Mouse (Mus musculus) embryonic facial prominence, embryonic 14.5 days (tissue): ENCODE measurements at regions not wholly inside any gene's neighbourhood (a gene's known extent, or its start where the extent isn't known, plus 50 kb on each side); places are given as distances from the start of the nearest gene placed in this dataset.

ENCODE experiments used
- ATAC-seq: fragments of 200-750 bp; cut with Nextera tagmentation; 2 replicates; pipeline ENCODE4 v1.8.0; 2017; ENCODE audit warnings: low read depth, moderate number of reproducible peaks, moderate TSS enrichment
- DNase-seq: peaks from one replicate; pipeline ENCODE4 v3.0.0-alpha.2; 2015; ENCODE audit warnings: low spot score
- H3K27ac ChIP-seq: fragments of 300-500 bp; sonication (generic); replicated peaks from 2 replicates; pipeline ENCODE4 v1.5.1; 2014; ENCODE audit warnings: low read depth, mild to moderate bottlenecking, low read length, moderate library complexity
- H3K27me3 ChIP-seq: fragments of 300-500 bp; sonication (generic); replicated peaks from 2 replicates; pipeline ENCODE4 v1.6.1; 2014; ENCODE audit warnings: low read length; ENCODE audit not compliant: control insufficient read depth, insufficient read depth
- H3K36me3 ChIP-seq: fragments of 300-500 bp; sonication (generic); 2 replicates; pipeline ENCODE4 v1.6.1; 2014; ENCODE audit warnings: low read length, mixed read lengths; ENCODE audit not compliant: control insufficient read depth, insufficient read depth
- H3K4me1 ChIP-seq: fragments of 300-500 bp; sonication (generic); 2 replicates; pipeline ENCODE4 v1.6.1; 2014; ENCODE audit warnings: antibody characterized with exemption, low read length; ENCODE audit not compliant: control insufficient read depth, insufficient read depth
- H3K4me2 ChIP-seq: fragments of 300-500 bp; sonication (generic); 2 replicates; pipeline ENCODE4 v1.6.1; 2014; ENCODE audit warnings: low read depth, mild to moderate bottlenecking, low read length, moderate library complexity, mixed read lengths
- H3K4me3 ChIP-seq: fragments of 300-500 bp; sonication (generic); 2 replicates; pipeline ENCODE4 v1.5.1; 2014; ENCODE audit warnings: low read depth, mild to moderate bottlenecking, low read length
- H3K9ac ChIP-seq: fragments of 300-500 bp; sonication (generic); 2 replicates; pipeline ENCODE4 v1.6.1; 2014; ENCODE audit warnings: low read depth, mild to moderate bottlenecking, low read length, moderate library complexity, mixed read lengths
- H3K9me3 ChIP-seq: fragments of 300-500 bp; sonication (generic); 2 replicates; pipeline ENCODE4 v1.6.1; 2016; ENCODE audit warnings: low read length; ENCODE audit not compliant: control insufficient read depth
- WGBS: fragments of 180-500 bp; shearing (Covaris S2); extraction: QIAGEN DNeasy Blood & Tissue Kit; methylation state at CpG from one replicate; pipeline ENCODE4 v1.1.7; 2014; 5-methylcytosine and 5-hydroxymethylcytosine counted together

- Histone ChIP-seq H3K27me3 (no peaks in the 10 kb centered on the region), H3K36me3 (no peaks in the 10 kb centered on the region), H3K9me3 (no peaks in the 10 kb centered on the region), H3K4me2 (no peak overlapping the region), H3K4me3 (no peak overlapping the region), H3K4me1 (no peaks in the 10 kb centered on the region), H3K9ac (no peak overlapping the region), H3K27ac (no peak overlapping the region)
- ATAC-seq, result no peak
- no peak for DNase-seq
- WGBS, result 86% methylated on average over 3 of the region's 3 CpGs
Observed at GRCm38 (mm10) chr3:66430187-66430586, 133.6 kb upstream of the Veph1 start.

GRCm38 (mm10) chr3:66422445-66423037, 125.9 kb upstream of the Veph1 start:
- Histone ChIP-seq H3K9ac (no peak overlapping the region), H3K36me3 (no peaks in the 10 kb centered on the region), H3K27ac (no peak overlapping the region), H3K9me3 (no peaks in the 10 kb centered on the region), H3K4me3 (no peak overlapping the region), H3K4me1 (no peaks in the 10 kb centered on the region; the same call in 1 of the 2 replicates), H3K27me3 (no peaks in the 10 kb centered on the region), H3K4me2 (no peak overlapping the region)
- no peak for ATAC-seq
- WGBS, result 48% methylated on average over 6 of the region's 6 CpGs
- DNase-seq, result no peak

GRCm38 (mm10) chr3:66410706-66411277, 114.2 kb upstream of the Veph1 start:
- peak overlapping the region; percentile 30 for H3K4me3 ChIP-seq
- H3K36me3 ChIP-seq, result no peaks in the 10 kb centered on the region
- no peak overlapping the region for H3K9ac ChIP-seq
- DNase-seq, result peak; percentile 64
- no peaks in the 10 kb centered on the region for H3K4me1 ChIP-seq
- ATAC-seq, result no peak
- H3K4me2 ChIP-seq, result peak overlapping the region; percentile 52
- no peak overlapping the region for H3K27ac ChIP-seq
- H3K27me3 ChIP-seq, result 0 out of 2 replicates have a peak, but pooled peaks cover 6% of the 10 kb centered on the region
- WGBS, result 25% methylated on average over 11 of the region's 11 CpGs
- H3K9me3 ChIP-seq, result no peaks in the 10 kb centered on the region

GRCm38 (mm10) chr3:66408791-66409190, 112.2 kb upstream of the Veph1 start:
- WGBS, result 74% methylated on average over 7 of the region's 7 CpGs
- ATAC-seq (no peak), DNase-seq (no peak)
- Histone ChIP-seq H3K4me3 (no peak overlapping the region), H3K27ac (no peak overlapping the region), H3K27me3 (0 out of 2 replicates have a peak, but pooled peaks cover 6% of the 10 kb centered on the region), H3K9me3 (no peaks in the 10 kb centered on the region), H3K4me2 (no peak overlapping the region), H3K9ac (no peak overlapping the region), H3K4me1 (no peaks in the 10 kb centered on the region), H3K36me3 (no peaks in the 10 kb centered on the region)

GRCm38 (mm10) chr3:66405645-66406044, 109.0 kb upstream of the Veph1 start:
- no peak overlapping the region for H3K4me3 ChIP-seq
- H3K4me2 ChIP-seq, result no peak overlapping the region
- H3K27me3 ChIP-seq, result no peaks in the 10 kb centered on the region
- ATAC-seq (peak; percentile 37; the same call in 1 of the 2 replicates), DNase-seq (peak; percentile 72)
- no peaks in the 10 kb centered on the region for H3K4me1 ChIP-seq
- no peak overlapping the region for H3K9ac ChIP-seq
- no peak overlapping the region for H3K27ac ChIP-seq
- 73% methylated on average over 4 of the region's 4 CpGs for WGBS
- no peaks in the 10 kb centered on the region for H3K36me3 ChIP-seq
- H3K9me3 ChIP-seq, result no peaks in the 10 kb centered on the region

- H3K4me2 ChIP-seq, result no peak overlapping the region
- H3K4me1 ChIP-seq, result no peaks in the 10 kb centered on the region
- H3K9ac ChIP-seq, result no peak overlapping the region
- H3K9me3 ChIP-seq, result no peaks in the 10 kb centered on the region
- H3K27me3 ChIP-seq, result no peaks in the 10 kb centered on the region
- no peaks in the 10 kb centered on the region for H3K36me3 ChIP-seq
- ATAC-seq (no peak), DNase-seq (no peak)
- H3K27ac ChIP-seq, result no peak overlapping the region
- 96% methylated on average over 2 of the region's 2 CpGs for WGBS
- H3K4me3 ChIP-seq, result no peak overlapping the region
Observed at GRCm38 (mm10) chr3:66403707-66404106, 107.1 kb upstream of the Veph1 start.

- ATAC-seq, result peak; percentile 70
- H3K9me3 ChIP-seq, result no peaks in the 10 kb centered on the region
- WGBS, result 44% methylated on average over 16 of the region's 16 CpGs
- no peaks in the 10 kb centered on the region for H3K36me3 ChIP-seq
- H3K4me1 ChIP-seq, result no peaks in the 10 kb centered on the region
- H3K9ac ChIP-seq, result no peak overlapping the region
- DNase-seq, result peak; percentile 54
- no peak overlapping the region for H3K27ac ChIP-seq
- no peak overlapping the region for H3K4me2 ChIP-seq
- no peak overlapping the region for H3K4me3 ChIP-seq
- H3K27me3 ChIP-seq, result no peaks in the 10 kb centered on the region
Observed at GRCm38 (mm10) chr3:66400791-66401568, 104.3 kb upstream of the Veph1 start.

- DNase-seq (peak; percentile 37), ATAC-seq (no peak)
- H3K36me3 ChIP-seq, result no peaks in the 10 kb centered on the region
- H3K4me1 ChIP-seq, result no peaks in the 10 kb centered on the region
- no peak overlapping the region for H3K27ac ChIP-seq
- H3K9ac ChIP-seq, result no peak overlapping the region
- H3K27me3 ChIP-seq, result no peaks in the 10 kb centered on the region
- H3K4me2 ChIP-seq, result no peak overlapping the region
- no peak overlapping the region for H3K4me3 ChIP-seq
- 60% methylated on average over 12 of the region's 12 CpGs for WGBS
- H3K9me3 ChIP-seq, result no peaks in the 10 kb centered on the region
Observed at GRCm38 (mm10) chr3:66398214-66399150, 101.8 kb upstream of the Veph1 start.
